Mouse (Mus musculus) liver, embryonic 13.5 days (tissue): ENCODE measurements around the gene Gm49383. TPM values are rescaled to one million over a fixed set of nuclear protein-coding genes. Genes with fewer than 3 reads are reported as not detected.

Source experiments
- ATAC-seq: fragments of 200-750 bp; cut with Nextera tagmentation; 2 replicates; pipeline ENCODE4 v1.8.0; 2017; ENCODE audit warnings: low read depth, mild to moderate bottlenecking, moderate number of reproducible peaks, moderate library complexity
- DNase-seq: peaks from one replicate; pipeline ENCODE4 v3.0.0; 2022
- H3K27ac ChIP-seq: fragments of 300-500 bp; sonication (generic); 2 replicates; pipeline ENCODE4 v1.5.1; 2015; ENCODE audit warnings: moderate library complexity, mild to moderate bottlenecking, inconsistent platforms
- H3K27me3 ChIP-seq: fragments of 300-500 bp; sonication (generic); 2 replicates; pipeline ENCODE4 v1.6.1; 2015; ENCODE audit warnings: mild to moderate bottlenecking, inconsistent platforms
- H3K36me3 ChIP-seq: fragments of 300-500 bp; sonication (generic); 2 replicates; pipeline ENCODE4 v1.6.1; 2015; ENCODE audit warnings: mild to moderate bottlenecking, inconsistent platforms
- H3K4me1 ChIP-seq: fragments of 300-500 bp; sonication (generic); replicated peaks from 2 replicates; pipeline ENCODE4 v1.6.1; 2015; ENCODE audit warnings: inconsistent platforms
- H3K4me2 ChIP-seq: fragments of 300-500 bp; sonication (generic); 2 replicates; pipeline ENCODE4 v1.6.1; 2015; ENCODE audit warnings: inconsistent platforms, mild to moderate bottlenecking, moderate library complexity
- H3K4me3 ChIP-seq: fragments of 300-500 bp; sonication (generic); replicated peaks from 2 replicates; pipeline ENCODE4 v1.5.1; 2015; ENCODE audit warnings: mild to moderate bottlenecking, inconsistent platforms
- H3K9ac ChIP-seq: fragments of 300-500 bp; sonication (generic); 2 replicates; pipeline ENCODE4 v1.6.1; 2015; ENCODE audit warnings: mild to moderate bottlenecking, inconsistent platforms
- H3K9me3 ChIP-seq: fragments of 300-500 bp; sonication (generic); replicated peaks from 2 replicates; pipeline ENCODE4 v1.6.1; 2016; ENCODE audit warnings: inconsistent platforms
- WGBS: fragments of 180-500 bp; shearing (Covaris S2); methylation state at CpG from one replicate; pipeline ENCODE4 v1.1.7; 2015; ENCODE audit not compliant: insufficient replicate concordance; 5-methylcytosine and 5-hydroxymethylcytosine counted together
- polyA plus RNA-seq: library from polyadenylated mRNA; unstranded; fragments of >200 nt; fragmentation: Nextera tagmentation; extraction: Ambion mirVana; gene quantifications from 2 replicates; pipeline ENCODE4 v1.2.1, GENCODE M21; 2015

The Gm49383 gene
- polyA plus RNA-seq, 1 experiment from 2014 or later: 28.8 TPM

DNA sequence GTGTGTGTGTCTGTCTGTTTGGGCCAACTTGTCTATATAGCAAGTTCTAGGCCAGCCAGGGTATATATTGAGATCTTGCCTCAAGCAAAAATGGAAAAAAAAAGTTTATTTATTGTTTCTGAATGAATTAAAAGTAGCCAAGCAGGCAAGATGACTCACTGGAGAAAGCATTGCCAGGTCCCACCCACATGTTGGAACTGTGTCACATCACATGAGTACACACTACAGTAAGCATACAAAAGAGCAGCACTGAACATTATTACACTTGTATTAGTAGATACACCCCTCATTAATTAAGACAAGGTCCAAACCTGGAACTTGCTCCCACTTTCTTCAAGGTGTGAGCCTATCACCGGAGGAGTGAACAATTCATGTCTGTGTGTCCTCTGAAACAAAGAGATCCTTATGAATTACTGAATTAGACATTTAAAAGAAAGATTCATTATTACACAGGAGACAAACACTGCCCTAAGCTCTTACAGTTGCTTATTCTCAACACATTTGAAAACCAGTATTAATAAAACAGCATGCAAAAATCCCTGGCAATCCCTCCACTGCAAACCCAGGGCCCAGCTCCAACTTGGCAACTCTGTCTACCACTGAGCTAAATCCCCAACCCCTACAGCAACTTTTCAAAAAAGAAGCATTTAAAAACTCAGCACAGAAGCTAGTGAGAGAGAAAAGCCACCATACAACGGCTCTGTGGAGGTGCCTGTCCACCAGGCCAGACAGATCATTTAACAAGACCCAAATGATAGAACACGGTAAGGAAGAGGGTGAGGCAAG lies 18.3 kb upstream of the Gm49383 start:
- no peak for ATAC-seq
- Histone ChIP-seq H3K4me1 (no peaks in the 10 kb centered on the region), H3K4me2 (no peak overlapping the region), H3K9me3 (no peaks in the 10 kb centered on the region), H3K9ac (no peak overlapping the region), H3K36me3 (peaks cover 99% of the 10 kb centered on the region), H3K4me3 (no peak overlapping the region), H3K27ac (no peak overlapping the region), H3K27me3 (no peaks in the 10 kb centered on the region)
- WGBS: 88% methylated on average over 3 of the region's 3 CpGs
- no peak for DNase-seq

DNA sequence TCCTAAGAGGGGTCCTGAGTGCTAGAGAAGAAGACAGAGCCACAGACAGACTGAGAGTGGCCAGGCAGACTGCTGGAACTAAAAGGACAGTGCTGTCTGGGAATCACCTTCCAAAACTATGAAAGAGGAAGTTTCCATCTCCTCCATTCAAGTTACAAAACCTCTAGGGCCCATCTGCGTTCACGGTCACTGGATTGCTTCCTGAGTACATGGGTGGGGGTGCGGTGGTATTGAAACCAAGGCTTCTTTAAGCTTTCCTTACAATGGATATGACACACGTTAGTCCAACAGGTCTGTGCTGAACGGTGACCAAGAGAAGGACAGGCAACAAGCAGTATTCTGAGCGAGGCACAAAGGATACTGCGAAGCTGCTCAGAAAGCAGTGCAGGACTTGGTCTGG lies 17.5 kb upstream of the Gm49383 start:
- no peak overlapping the region for H3K4me3 ChIP-seq
- H3K27me3 ChIP-seq: no peaks in the 10 kb centered on the region
- ATAC-seq (no peak), DNase-seq (no peak)
- WGBS: 83% methylated on average over 7 of the region's 7 CpGs
- no peak overlapping the region for H3K4me2 ChIP-seq
- H3K9ac ChIP-seq: no peak overlapping the region
- no peaks in the 10 kb centered on the region for H3K4me1 ChIP-seq
- H3K9me3 ChIP-seq: no peaks in the 10 kb centered on the region
- H3K27ac ChIP-seq: no peak overlapping the region
- peaks cover 99% of the 10 kb centered on the region for H3K36me3 ChIP-seq

DNA sequence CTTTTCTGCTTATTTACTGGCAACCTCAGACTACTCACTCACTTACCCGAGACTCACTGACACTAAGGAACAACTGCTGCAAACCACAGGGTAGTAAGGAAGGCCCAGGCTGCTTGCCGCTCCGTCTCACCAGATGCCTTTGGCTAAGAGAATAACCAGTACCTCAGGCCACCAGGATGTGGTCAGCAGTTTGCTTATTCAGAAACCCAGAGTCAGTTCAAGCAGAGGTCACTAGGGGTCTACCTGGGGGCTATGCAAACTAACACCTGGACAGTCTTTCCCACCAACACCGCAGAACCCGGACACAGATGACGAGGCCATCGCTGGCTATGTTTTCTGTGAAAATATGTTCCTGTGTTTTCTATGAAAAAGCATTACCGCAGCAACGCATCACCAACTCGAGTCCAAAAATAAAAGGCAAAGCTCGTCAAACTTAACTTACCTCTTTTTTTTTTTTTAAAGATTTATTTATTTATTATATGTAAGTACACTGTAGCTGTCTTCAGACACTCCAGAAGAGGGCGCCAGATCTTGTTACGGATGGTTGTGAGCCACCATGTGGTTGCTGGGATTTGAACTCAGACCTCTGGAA lies 16.4 kb upstream of the Gm49383 start:
- no peak overlapping the region for H3K9ac ChIP-seq
- H3K36me3 ChIP-seq: peaks cover 96% of the 10 kb centered on the region
- DNase-seq (no peak), ATAC-seq (no peak)
- WGBS: 85% methylated on average over 13 of the region's 13 CpGs
- H3K27me3 ChIP-seq: no peaks in the 10 kb centered on the region
- no peaks in the 10 kb centered on the region for H3K4me1 ChIP-seq
- H3K9me3 ChIP-seq: no peaks in the 10 kb centered on the region
- no peak overlapping the region for H3K4me3 ChIP-seq
- H3K27ac ChIP-seq: no peak overlapping the region
- H3K4me2 ChIP-seq: no peak overlapping the region

- no peak for DNase-seq
- 83% methylated on average over 5 of the region's 5 CpGs for WGBS
- ATAC-seq: no peak
- Histone ChIP-seq H3K27me3 (no peaks in the 10 kb centered on the region), H3K9me3 (no peaks in the 10 kb centered on the region), H3K4me1 (no peaks in the 10 kb centered on the region), H3K27ac (no peak overlapping the region), H3K4me2 (no peak overlapping the region), H3K4me3 (no peak overlapping the region), H3K9ac (no peak overlapping the region), H3K36me3 (peaks cover 96% of the 10 kb centered on the region)
Measured at GRCm38 (mm10) chr12:69211057-69211456, 14.2 kb upstream of the Gm49383 start.

- no peak overlapping the region for H3K9ac ChIP-seq
- H3K27ac ChIP-seq: no peak overlapping the region
- ATAC-seq (no peak), DNase-seq (no peak)
- H3K4me3 ChIP-seq: no peak overlapping the region
- H3K4me2 ChIP-seq: no peak overlapping the region
- H3K36me3 ChIP-seq: peaks cover 94% of the 10 kb centered on the region
- H3K4me1 ChIP-seq: no peaks in the 10 kb centered on the region
- 89% methylated on average over 18 of the region's 18 CpGs for WGBS
- H3K27me3 ChIP-seq: no peaks in the 10 kb centered on the region
- no peaks in the 10 kb centered on the region for H3K9me3 ChIP-seq
Measured at GRCm38 (mm10) chr12:69210056-69210979, 13.4 kb upstream of the Gm49383 start.

GRCm38 (mm10) chr12:69208520-69208919 lies 11.6 kb upstream of the Gm49383 start:
- Histone ChIP-seq H3K4me2 (no peak overlapping the region), H3K9ac (no peak overlapping the region), H3K27me3 (no peaks in the 10 kb centered on the region), H3K36me3 (peaks cover 85% of the 10 kb centered on the region), H3K4me1 (no peaks in the 10 kb centered on the region), H3K4me3 (no peak overlapping the region), H3K9me3 (no peaks in the 10 kb centered on the region), H3K27ac (no peak overlapping the region)
- DNase-seq: no peak
- 75% methylated on average over 2 of the region's 2 CpGs for WGBS
- ATAC-seq: no peak

GRCm38 (mm10) chr12:69207926-69208325 lies 11.0 kb upstream of the Gm49383 start:
- Histone ChIP-seq H3K27me3 (no peaks in the 10 kb centered on the region), H3K4me2 (no peak overlapping the region), H3K27ac (no peak overlapping the region), H3K9ac (no peak overlapping the region), H3K36me3 (peaks cover 85% of the 10 kb centered on the region), H3K4me3 (no peak overlapping the region), H3K9me3 (no peaks in the 10 kb centered on the region), H3K4me1 (no peaks in the 10 kb centered on the region)
- 91% methylated on average over 7 of the region's 7 CpGs for WGBS
- DNase-seq: no peak
- ATAC-seq: no peak

DNA sequence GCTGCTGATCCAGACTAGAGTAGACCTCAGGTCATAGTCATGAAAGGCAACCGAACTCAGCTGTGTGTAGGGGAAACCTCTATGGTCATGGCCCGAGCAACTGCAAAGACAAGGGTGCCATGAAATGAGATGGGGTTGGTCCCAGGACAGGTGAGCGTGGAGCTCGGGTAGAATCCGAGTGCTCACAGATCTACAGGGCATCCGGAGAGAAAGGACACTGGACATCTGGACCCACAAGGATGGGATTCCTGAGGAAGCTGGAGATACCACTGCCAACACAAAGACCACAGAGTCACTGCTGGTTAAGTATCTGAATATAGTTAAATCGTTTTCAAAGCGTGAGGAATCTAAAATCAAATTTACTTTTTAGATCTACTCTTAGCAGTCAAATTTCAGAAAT lies 10.5 kb upstream of the Gm49383 start:
- Histone ChIP-seq H3K9ac (no peak overlapping the region), H3K4me1 (no peaks in the 10 kb centered on the region), H3K9me3 (no peaks in the 10 kb centered on the region), H3K27ac (no peak overlapping the region), H3K27me3 (no peaks in the 10 kb centered on the region), H3K4me2 (no peak overlapping the region), H3K4me3 (no peak overlapping the region), H3K36me3 (peaks cover 85% of the 10 kb centered on the region)
- 85% methylated on average over 8 of the region's 8 CpGs for WGBS
- no peak for DNase-seq
- no peak for ATAC-seq

GRCm38 (mm10) chr12:69204052-69204833 lies 7.3 kb upstream of the Gm49383 start, which contains the start of gene Gm49384:
Gene Gm49384, minus strand, starts transcription at chr12:69204267.
- whole genome bisulfite sequencing: 83% methylated on average over 16 of the region's 16 CpGs
- Histone ChIP-seq H3K27me3 (no peaks in the 10 kb centered on the region), H3K9ac (no peak within 1 kb of the TSS), H3K9me3 (no peaks in the 10 kb centered on the region), H3K4me2 (no peak within 1 kb of the TSS), H3K4me3 (no peak within 1 kb of the TSS), H3K4me1 (peaks cover 7% of the 10 kb centered on the region), H3K27ac (no peak within 1 kb of the TSS), H3K36me3 (peaks cover 80% of the 10 kb centered on the region)
- no peak for DNase-seq
- ATAC-seq: no peak

GRCm38 (mm10) chr12:69198985-69199384 lies 2.1 kb upstream of the Gm49383 start:
- no peaks in the 10 kb centered on the region for H3K27me3 ChIP-seq
- H3K36me3 ChIP-seq: peaks cover 45% of the 10 kb centered on the region
- peak overlapping the region; percentile 95 for H3K4me3 ChIP-seq
- H3K9me3 ChIP-seq: no peaks in the 10 kb centered on the region
- ATAC-seq (no peak), DNase-seq (no peak)
- H3K4me2 ChIP-seq: peak overlapping the region; percentile 98
- peaks cover 31% of the 10 kb centered on the region for H3K4me1 ChIP-seq
- H3K9ac ChIP-seq: peak overlapping the region; percentile 30; the same call in 1 of the 2 replicates
- H3K27ac ChIP-seq: no peak overlapping the region

- Histone ChIP-seq H3K27ac (peak within 1 kb of the TSS; percentile 88), H3K4me3 (peak within 1 kb of the TSS; percentile 95), H3K4me1 (peaks cover 36% of the 10 kb centered on the region), H3K9me3 (no peaks in the 10 kb centered on the region), H3K27me3 (no peaks in the 10 kb centered on the region), H3K9ac (peak within 1 kb of the TSS; percentile 92), H3K36me3 (peaks cover 39% of the 10 kb centered on the region), H3K4me2 (peak within 1 kb of the TSS; percentile 98)
- peak; percentile 68 for DNase-seq
- under 1% methylated on average over 18 of the region's 18 CpGs for whole genome bisulfite sequencing
- peak; percentile 42 for ATAC-seq
Measured at GRCm38 (mm10) chr12:69198164-69198535, 1.2 kb upstream of the Gm49383 start, which contains the start of gene Dnaaf2. Gene Dnaaf2, minus strand, starts transcription at chr12:69198429.
